Mouse (Mus musculus): Measurements from ENCODE around the gene Frmd5. TPM values are rescaled to one million over a fixed set of nuclear protein-coding genes. Genes with fewer than 3 reads are reported as not detected.

The Frmd5 gene
- polyA plus RNA-seq, 1 experiment from 2014 or later, result 1.5 TPM

- Histone ChIP-seq H3K9me3 (ENCODE audit: control insufficient read depth, low read length) (no peaks in the 10 kb centered on the region), H3K4me3 (ENCODE audit: low read depth, low read length) (no peak overlapping the region), H3K9ac (ENCODE audit: low read length) (no peak overlapping the region), H3K4me2 (replicated peaks; ENCODE audit: low read depth) (no peak overlapping the region), H3K27ac (replicated peaks) (no peak overlapping the region), H3K4me1 (replicated peaks; ENCODE audit: control insufficient read depth, insufficient read depth) (no peaks in the 10 kb centered on the region), H3K36me3 (ENCODE audit: control insufficient read depth, insufficient read depth, low read length) (no peaks in the 10 kb centered on the region), H3K27me3 (ENCODE audit: control insufficient read depth, insufficient read depth, low read length) (no peaks in the 10 kb centered on the region)
- WGBS, result 47% methylated on average over 10 of the region's 10 CpGs
- ATAC-seq (ENCODE audit: low FRiP score, low TSS enrichment) (no peak), DNase-seq (ENCODE audit: low spot score) (no peak)
- TF ChIP-seq EP300 (optimal IDR thresholded peaks at IDR 0.05) (no peak), CTCF (IDR thresholded peaks at IDR 0.05; ENCODE audit: low read depth) (no peak)
These were observed 178.6 kb downstream of the Frmd5 start for GRCm38 (mm10) chr2:121628290-121628689.

GRCm38 (mm10) chr2:121625901-121626300, 181.0 kb downstream of the Frmd5 start:
- Histone ChIP-seq H3K9ac (ENCODE audit: low read length) (no peak overlapping the region), H3K36me3 (ENCODE audit: control insufficient read depth, insufficient read depth, low read length) (no peaks in the 10 kb centered on the region), H3K4me1 (replicated peaks; ENCODE audit: control insufficient read depth, insufficient read depth) (no peaks in the 10 kb centered on the region), H3K27ac (replicated peaks) (no peak overlapping the region), H3K4me3 (ENCODE audit: low read depth, low read length) (no peak overlapping the region), H3K9me3 (ENCODE audit: control insufficient read depth, low read length) (no peaks in the 10 kb centered on the region), H3K4me2 (replicated peaks; ENCODE audit: low read depth) (no peak overlapping the region), H3K27me3 (ENCODE audit: control insufficient read depth, insufficient read depth, low read length) (no peaks in the 10 kb centered on the region)
- no peak for DNase-seq (ENCODE audit: low spot score)
- 84% methylated on average over 3 of the region's 3 CpGs for WGBS
- no peak for ATAC-seq (ENCODE audit: low FRiP score, low TSS enrichment)
- no peak for TF ChIP-seq EP300 (optimal IDR thresholded peaks at IDR 0.05)
- no peak for TF ChIP-seq CTCF (IDR thresholded peaks at IDR 0.05; ENCODE audit: low read depth)

- H3K9ac ChIP-seq (ENCODE audit: low read length), result no peak overlapping the region
- no peak overlapping the region for H3K4me3 ChIP-seq (ENCODE audit: low read depth, low read length)
- H3K27me3 ChIP-seq (ENCODE audit: control insufficient read depth, insufficient read depth, low read length), result no peaks in the 10 kb centered on the region
- H3K4me1 ChIP-seq (replicated peaks; ENCODE audit: control insufficient read depth, insufficient read depth), result no peaks in the 10 kb centered on the region
- H3K27ac ChIP-seq (replicated peaks), result peak overlapping the region; percentile 35; the same call in 1 of the 2 replicates
- 43% methylated on average over 13 of the region's 13 CpGs for WGBS
- TF ChIP-seq CTCF (IDR thresholded peaks at IDR 0.05; ENCODE audit: low read depth) (no peak), EP300 (optimal IDR thresholded peaks at IDR 0.05) (no peak)
- H3K9me3 ChIP-seq (ENCODE audit: control insufficient read depth, low read length), result no peaks in the 10 kb centered on the region
- peak; percentile 42; the same call in 1 of the 2 replicates for ATAC-seq (ENCODE audit: low FRiP score, low TSS enrichment)
- no peaks in the 10 kb centered on the region for H3K36me3 ChIP-seq (ENCODE audit: control insufficient read depth, insufficient read depth, low read length)
- DNase-seq (ENCODE audit: low spot score), result no peak
- H3K4me2 ChIP-seq (replicated peaks; ENCODE audit: low read depth), result no peak overlapping the region
These were observed 185.4 kb downstream of the Frmd5 start for GRCm38 (mm10) chr2:121621262-121622163.

GRCm38 (mm10) chr2:121620582-121621261, 186.2 kb downstream of the Frmd5 start:
- Histone ChIP-seq H3K27me3 (ENCODE audit: control insufficient read depth, insufficient read depth, low read length) (no peaks in the 10 kb centered on the region), H3K4me3 (ENCODE audit: low read depth, low read length) (no peak overlapping the region), H3K9me3 (ENCODE audit: control insufficient read depth, low read length) (no peaks in the 10 kb centered on the region), H3K4me1 (replicated peaks; ENCODE audit: control insufficient read depth, insufficient read depth) (no peaks in the 10 kb centered on the region), H3K36me3 (ENCODE audit: control insufficient read depth, insufficient read depth, low read length) (no peaks in the 10 kb centered on the region), H3K27ac (replicated peaks) (peak overlapping the region; percentile 35; the same call in 1 of the 2 replicates), H3K9ac (ENCODE audit: low read length) (no peak overlapping the region), H3K4me2 (replicated peaks; ENCODE audit: low read depth) (no peak overlapping the region)
- no peak for ATAC-seq (ENCODE audit: low FRiP score, low TSS enrichment)
- WGBS, result 84% methylated on average over 7 of the region's 7 CpGs
- TF ChIP-seq CTCF (IDR thresholded peaks at IDR 0.05; ENCODE audit: low read depth) (no peak), EP300 (optimal IDR thresholded peaks at IDR 0.05) (no peak)
- no peak for DNase-seq (ENCODE audit: low spot score)

- DNase-seq (ENCODE audit: low spot score), result no peak
- no peak overlapping the region for H3K27ac ChIP-seq (replicated peaks)
- no peak overlapping the region for H3K4me2 ChIP-seq (replicated peaks; ENCODE audit: low read depth)
- H3K4me3 ChIP-seq (ENCODE audit: low read depth, low read length), result no peak overlapping the region
- no peak overlapping the region for H3K9ac ChIP-seq (ENCODE audit: low read length)
- 79% methylated on average over 7 of the region's 7 CpGs for WGBS
- H3K36me3 ChIP-seq (ENCODE audit: control insufficient read depth, insufficient read depth, low read length), result no peaks in the 10 kb centered on the region
- H3K27me3 ChIP-seq (ENCODE audit: control insufficient read depth, insufficient read depth, low read length), result no peaks in the 10 kb centered on the region
- ATAC-seq (ENCODE audit: low FRiP score, low TSS enrichment), result no peak
- H3K9me3 ChIP-seq (ENCODE audit: control insufficient read depth, low read length), result no peaks in the 10 kb centered on the region
- TF ChIP-seq EP300 (optimal IDR thresholded peaks at IDR 0.05) (no peak), CTCF (IDR thresholded peaks at IDR 0.05; ENCODE audit: low read depth) (no peak)
- no peaks in the 10 kb centered on the region; the same call in 1 of the 2 replicates for H3K4me1 ChIP-seq (replicated peaks; ENCODE audit: control insufficient read depth, insufficient read depth)
These were observed 191.7 kb downstream of the Frmd5 start for GRCm38 (mm10) chr2:121615199-121615559.

All from stomach, postnatal 0 days (tissue).